Mouse (Mus musculus): Measurements from ENCODE around the gene Fbrsl1. TPM values are rescaled to one million over a fixed set of nuclear protein-coding genes. Genes with fewer than 3 reads are reported as not detected.

The Fbrsl1 gene
- polyA plus RNA-seq, 1 experiment from 2014 or later: 12.3 TPM

GRCm38 (mm10) chr5:110410386-110410785 lies 37.9 kb downstream of the Fbrsl1 start:
- Histone ChIP-seq H3K27ac (ENCODE audit: low read length) (no peak overlapping the region), H3K9me3 (replicated peaks; ENCODE audit: control insufficient read depth, low read length, poor library complexity, severe bottlenecking) (no peaks in the 10 kb centered on the region)
- 67% methylated on average over 5 of the region's 5 CpGs for WGBS

GRCm38 (mm10) chr5:110408967-110409366 lies 39.3 kb downstream of the Fbrsl1 start:
- WGBS: 84% methylated on average over 2 of the region's 2 CpGs
- Histone ChIP-seq H3K27ac (ENCODE audit: low read length) (no peak overlapping the region), H3K36me3 (ENCODE audit: control insufficient read depth, insufficient read depth, low read length) (no peaks in the 10 kb centered on the region), H3K27me3 (ENCODE audit: control insufficient read depth, insufficient read depth, low read depth, low read length) (no peaks in the 10 kb centered on the region), H3K9me3 (replicated peaks; ENCODE audit: control insufficient read depth, low read length, poor library complexity, severe bottlenecking) (no peaks in the 10 kb centered on the region), H3K9ac (ENCODE audit: low read depth, low read length) (no peak overlapping the region), H3K4me3 (ENCODE audit: low read depth, low read length) (no peak overlapping the region), H3K4me1 (ENCODE audit: control insufficient read depth, insufficient read depth, low read length) (peaks cover 9% of the 10 kb centered on the region), H3K4me2 (ENCODE audit: low read length) (no peak overlapping the region)
- no peak for ATAC-seq

More at GRCm38 (mm10) chr5:110410386-110410785, 37.9 kb downstream of the Fbrsl1 start:
- Histone ChIP-seq H3K4me1 (ENCODE audit: control insufficient read depth, insufficient read depth, low read length) (peaks cover 9% of the 10 kb centered on the region), H3K4me3 (ENCODE audit: low read depth, low read length) (no peak overlapping the region), H3K27me3 (ENCODE audit: control insufficient read depth, insufficient read depth, low read depth, low read length) (no peaks in the 10 kb centered on the region), H3K9ac (ENCODE audit: low read depth, low read length) (no peak overlapping the region), H3K4me2 (ENCODE audit: low read length) (no peak overlapping the region), H3K36me3 (ENCODE audit: control insufficient read depth, insufficient read depth, low read length) (no peaks in the 10 kb centered on the region)
- no peak for ATAC-seq

DNA sequence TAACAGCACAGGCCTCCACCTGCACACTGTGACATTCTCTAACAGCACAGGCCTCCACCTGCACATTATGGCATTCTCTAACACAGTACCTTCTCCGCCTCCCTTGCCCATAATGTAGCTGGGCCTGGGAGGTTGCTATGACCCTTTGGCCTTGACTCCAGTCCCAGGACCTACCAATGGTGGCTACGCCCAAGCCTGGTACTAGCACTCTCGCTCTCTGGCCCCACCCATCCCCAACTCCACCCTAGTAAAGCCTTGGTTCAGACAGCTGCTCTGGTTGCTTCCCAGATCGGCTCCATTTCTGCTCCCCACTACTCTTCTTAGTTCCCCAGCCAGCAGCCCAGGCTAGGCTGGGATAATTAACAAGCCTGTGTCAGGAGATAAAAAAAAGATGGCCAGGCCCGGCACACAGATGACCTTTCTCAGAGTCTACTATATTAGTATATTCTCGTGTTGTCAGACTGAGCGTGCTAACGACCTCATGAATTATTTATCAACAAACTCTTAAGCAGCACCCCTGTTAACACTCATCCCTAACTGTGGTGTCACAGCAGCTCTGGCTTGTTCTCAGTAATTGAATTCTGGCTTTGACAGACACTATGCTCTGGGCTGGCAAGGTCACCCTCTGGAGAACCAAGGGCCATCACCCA lies 42.1 kb downstream of the Fbrsl1 start:
- Histone ChIP-seq H3K9ac (ENCODE audit: low read depth, low read length) (no peak overlapping the region), H3K4me2 (ENCODE audit: low read length) (no peak overlapping the region), H3K36me3 (ENCODE audit: control insufficient read depth, insufficient read depth, low read length) (no peaks in the 10 kb centered on the region), H3K4me1 (ENCODE audit: control insufficient read depth, insufficient read depth, low read length) (peaks cover 9% of the 10 kb centered on the region), H3K4me3 (ENCODE audit: low read depth, low read length) (no peak overlapping the region), H3K27ac (ENCODE audit: low read length) (peak overlapping the region; percentile 25), H3K27me3 (ENCODE audit: control insufficient read depth, insufficient read depth, low read depth, low read length) (no peaks in the 10 kb centered on the region), H3K9me3 (replicated peaks; ENCODE audit: control insufficient read depth, low read length, poor library complexity, severe bottlenecking) (no peaks in the 10 kb centered on the region)
- 42% methylated on average over 8 of the region's 8 CpGs for WGBS
- peak; percentile 60 for ATAC-seq

- no peaks in the 10 kb centered on the region for H3K9me3 ChIP-seq (replicated peaks; ENCODE audit: control insufficient read depth, low read length, poor library complexity, severe bottlenecking)
- H3K4me2 ChIP-seq (ENCODE audit: low read length): no peak overlapping the region
- no peaks in the 10 kb centered on the region for H3K27me3 ChIP-seq (ENCODE audit: control insufficient read depth, insufficient read depth, low read depth, low read length)
- H3K4me1 ChIP-seq (ENCODE audit: control insufficient read depth, insufficient read depth, low read length): peaks cover 9% of the 10 kb centered on the region
- no peak for ATAC-seq
- no peak overlapping the region for H3K9ac ChIP-seq (ENCODE audit: low read depth, low read length)
- H3K4me3 ChIP-seq (ENCODE audit: low read depth, low read length): no peak overlapping the region
- no peaks in the 10 kb centered on the region for H3K36me3 ChIP-seq (ENCODE audit: control insufficient read depth, insufficient read depth, low read length)
- WGBS: 63% methylated on average over 3 of the region's 3 CpGs
- no peak overlapping the region for H3K27ac ChIP-seq (ENCODE audit: low read length)
Measured at GRCm38 (mm10) chr5:110403931-110404330, 44.4 kb downstream of the Fbrsl1 start.

DNA sequence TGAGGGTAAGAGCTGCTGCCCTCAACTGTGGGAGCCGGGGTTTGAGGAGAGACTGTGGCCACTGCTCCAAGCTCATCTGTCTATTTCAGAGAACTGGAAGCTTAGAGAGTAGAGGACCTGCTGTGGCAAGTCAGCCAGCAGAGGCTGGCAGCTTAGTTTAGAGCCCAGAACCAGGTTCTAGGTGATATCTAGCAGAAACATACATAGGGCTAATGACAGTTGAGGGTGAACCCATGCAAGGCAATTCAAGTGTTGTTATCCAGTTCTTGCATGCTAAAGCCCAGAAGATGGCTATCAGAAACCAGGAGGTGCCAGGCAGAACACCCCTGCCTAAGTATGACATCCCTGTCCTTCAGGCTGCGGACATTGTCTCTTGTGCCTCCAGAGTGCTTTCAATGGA lies 45.7 kb downstream of the Fbrsl1 start:
- Histone ChIP-seq H3K9me3 (replicated peaks; ENCODE audit: control insufficient read depth, low read length, poor library complexity, severe bottlenecking) (no peaks in the 10 kb centered on the region), H3K36me3 (ENCODE audit: control insufficient read depth, insufficient read depth, low read length) (no peaks in the 10 kb centered on the region), H3K27ac (ENCODE audit: low read length) (no peak overlapping the region), H3K9ac (ENCODE audit: low read depth, low read length) (no peak overlapping the region), H3K4me1 (ENCODE audit: control insufficient read depth, insufficient read depth, low read length) (peaks cover 9% of the 10 kb centered on the region), H3K27me3 (ENCODE audit: control insufficient read depth, insufficient read depth, low read depth, low read length) (no peaks in the 10 kb centered on the region), H3K4me2 (ENCODE audit: low read length) (no peak overlapping the region), H3K4me3 (ENCODE audit: low read depth, low read length) (no peak overlapping the region)
- WGBS: 98% methylated on average over 2 of the region's 2 CpGs
- no peak for ATAC-seq

GRCm38 (mm10) chr5:110401101-110401500 lies 47.2 kb downstream of the Fbrsl1 start:
- no peak for ATAC-seq
- no peaks in the 10 kb centered on the region for H3K9me3 ChIP-seq (replicated peaks; ENCODE audit: control insufficient read depth, low read length, poor library complexity, severe bottlenecking)
- no peak overlapping the region for H3K4me2 ChIP-seq (ENCODE audit: low read length)
- H3K27me3 ChIP-seq (ENCODE audit: control insufficient read depth, insufficient read depth, low read depth, low read length): no peaks in the 10 kb centered on the region
- WGBS: 84% methylated on average over 8 of the region's 8 CpGs
- H3K9ac ChIP-seq (ENCODE audit: low read depth, low read length): no peak overlapping the region
- H3K27ac ChIP-seq (ENCODE audit: low read length): no peak overlapping the region
- no peak overlapping the region for H3K4me3 ChIP-seq (ENCODE audit: low read depth, low read length)
- H3K4me1 ChIP-seq (ENCODE audit: control insufficient read depth, insufficient read depth, low read length): no peaks in the 10 kb centered on the region; the same call in 1 of the 2 replicates
- H3K36me3 ChIP-seq (ENCODE audit: control insufficient read depth, insufficient read depth, low read length): no peaks in the 10 kb centered on the region

DNA sequence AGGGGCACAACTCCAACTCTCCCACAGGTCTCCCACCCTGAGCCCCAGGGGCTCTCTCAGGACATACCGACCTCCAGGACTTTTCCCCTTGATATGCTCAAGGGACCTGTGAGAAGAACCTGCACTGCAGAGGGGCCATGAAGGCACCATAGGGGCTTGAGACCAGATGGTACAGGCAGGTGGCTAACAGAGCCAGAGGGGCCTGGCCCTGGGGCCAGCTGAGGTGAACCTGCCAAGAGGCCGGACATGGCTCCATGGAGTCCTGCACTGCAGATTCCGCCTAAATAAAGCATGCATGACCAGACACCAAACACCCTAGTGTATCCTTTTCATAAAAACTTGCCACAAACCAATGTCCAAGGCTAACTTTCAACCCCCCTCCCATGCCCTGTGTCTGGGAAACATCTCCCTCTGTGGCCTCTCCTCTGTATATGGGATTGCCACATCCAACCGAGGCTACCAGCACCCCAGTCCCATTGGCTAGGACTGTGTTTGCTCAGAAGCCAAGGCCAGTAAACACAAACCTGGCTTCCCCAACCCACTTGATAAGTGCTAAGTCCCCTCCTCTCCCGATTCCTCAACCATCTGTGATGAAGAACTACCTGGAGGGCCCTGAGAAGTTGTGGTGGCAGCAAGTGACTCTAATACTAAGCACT lies 53.2 kb downstream of the Fbrsl1 start:
- no peak overlapping the region for H3K4me2 ChIP-seq (ENCODE audit: low read length)
- H3K36me3 ChIP-seq (ENCODE audit: control insufficient read depth, insufficient read depth, low read length): no peaks in the 10 kb centered on the region
- 91% methylated on average over 5 of the region's 5 CpGs for WGBS
- no peak overlapping the region for H3K27ac ChIP-seq (ENCODE audit: low read length)
- no peaks in the 10 kb centered on the region for H3K9me3 ChIP-seq (replicated peaks; ENCODE audit: control insufficient read depth, low read length, poor library complexity, severe bottlenecking)
- no peaks in the 10 kb centered on the region for H3K27me3 ChIP-seq (ENCODE audit: control insufficient read depth, insufficient read depth, low read depth, low read length)
- H3K4me1 ChIP-seq (ENCODE audit: control insufficient read depth, insufficient read depth, low read length): no peaks in the 10 kb centered on the region
- no peak for ATAC-seq
- H3K9ac ChIP-seq (ENCODE audit: low read depth, low read length): no peak overlapping the region
- no peak overlapping the region for H3K4me3 ChIP-seq (ENCODE audit: low read depth, low read length)

- no peak for ATAC-seq
- Histone ChIP-seq H3K4me2 (ENCODE audit: low read length) (no peak overlapping the region), H3K4me3 (ENCODE audit: low read depth, low read length) (no peak overlapping the region), H3K27me3 (ENCODE audit: control insufficient read depth, insufficient read depth, low read depth, low read length) (no peaks in the 10 kb centered on the region), H3K27ac (ENCODE audit: low read length) (no peak overlapping the region), H3K36me3 (ENCODE audit: control insufficient read depth, insufficient read depth, low read length) (no peaks in the 10 kb centered on the region), H3K9ac (ENCODE audit: low read depth, low read length) (no peak overlapping the region), H3K9me3 (replicated peaks; ENCODE audit: control insufficient read depth, low read length, poor library complexity, severe bottlenecking) (no peaks in the 10 kb centered on the region), H3K4me1 (ENCODE audit: control insufficient read depth, insufficient read depth, low read length) (no peaks in the 10 kb centered on the region)
- 72% methylated on average over 5 of the region's 5 CpGs for WGBS
Measured at GRCm38 (mm10) chr5:110392727-110393126, 55.6 kb downstream of the Fbrsl1 start.

GRCm38 (mm10) chr5:110390631-110391030 lies 57.7 kb downstream of the Fbrsl1 start:
- H3K4me1 ChIP-seq (ENCODE audit: control insufficient read depth, insufficient read depth, low read length): peaks cover 6% of the 10 kb centered on the region; the same call in 1 of the 2 replicates
- H3K36me3 ChIP-seq (ENCODE audit: control insufficient read depth, insufficient read depth, low read length): no peaks in the 10 kb centered on the region
- no peak for ATAC-seq
- H3K27ac ChIP-seq (ENCODE audit: low read length): no peak overlapping the region
- no peaks in the 10 kb centered on the region for H3K27me3 ChIP-seq (ENCODE audit: control insufficient read depth, insufficient read depth, low read depth, low read length)
- no peak overlapping the region for H3K4me2 ChIP-seq (ENCODE audit: low read length)
- 88% methylated on average over 4 of the region's 4 CpGs for WGBS
- H3K9ac ChIP-seq (ENCODE audit: low read depth, low read length): no peak overlapping the region
- no peak overlapping the region for H3K4me3 ChIP-seq (ENCODE audit: low read depth, low read length)
- H3K9me3 ChIP-seq (replicated peaks; ENCODE audit: control insufficient read depth, low read length, poor library complexity, severe bottlenecking): no peaks in the 10 kb centered on the region
